Mouse (Mus musculus) liver, embryonic 14.5 days (tissue): ENCODE results near the gene Arl15.

Experiments
- CTCF ChIP-seq: IDR thresholded peaks from 2 replicates; pipeline ENCODE4 v1.5.1; 2016; ENCODE audit warnings: antibody characterized with exemption, low read depth, control low read depth
- EP300 ChIP-seq: IDR thresholded peaks from 2 replicates; pipeline ENCODE4 v1.6.1; 2016; ENCODE audit warnings: antibody characterized with exemption, low read depth

- TF ChIP-seq CTCF, result no peak
- no peak for TF ChIP-seq EP300
These were observed 216.2 kb downstream of the Arl15 start for GRCm38 (mm10) chr13:114010521-114010920.
